Mouse (Mus musculus) spleen, adult 2 months (tissue): ENCODE measurements at regions not wholly inside any gene's neighbourhood (a gene's known extent, or its start where the extent isn't known, plus 50 kb on each side); places are given as distances from the start of the nearest gene placed in this dataset.

Experiments
- DNase-seq, 2 experiments: peaks; one replicate each; pipeline versions ENCODE4 v3.0.0 to v3.0.0-alpha.2; 2012 to 2021; ENCODE audit warnings: low spot score in 2 of 2, low read depth in 1 of 2
- H3K27ac ChIP-seq: fragments of 200-500 bp; 2 replicates; pipeline ENCODE4 v1.5.1; 2012; ENCODE audit warnings: low read length, inconsistent platforms; ENCODE audit not compliant: insufficient read depth
- H3K27me3 ChIP-seq: fragments of 200-500 bp; 2 replicates; pipeline ENCODE4 v1.6.1; 2012; ENCODE audit warnings: mild to moderate bottlenecking, moderate library complexity, low read length, inconsistent platforms; ENCODE audit not compliant: control insufficient read depth, insufficient read depth
- H3K36me3 ChIP-seq: fragments of 200-500 bp; 2 replicates; pipeline ENCODE4 v1.6.1; 2012; ENCODE audit warnings: mild to moderate bottlenecking, low read length, inconsistent platforms; ENCODE audit not compliant: control insufficient read depth, insufficient read depth
- H3K4me1 ChIP-seq: fragments of 200-500 bp; 2 replicates; pipeline ENCODE4 v1.6.1; 2011; ENCODE audit warnings: inconsistent platforms; ENCODE audit not compliant: control insufficient read depth, insufficient read depth, insufficient read length
- H3K4me3 ChIP-seq: fragments of 200-500 bp; 2 replicates; pipeline ENCODE4 v1.5.1; 2011; ENCODE audit warnings: mild to moderate bottlenecking, inconsistent platforms; ENCODE audit not compliant: insufficient read depth, insufficient read length; ENCODE audit errors: extremely low read depth
- CTCF ChIP-seq: fragments of 200-500 bp; IDR thresholded peaks from 2 replicates; pipeline ENCODE4 v1.5.1; 2011; ENCODE audit warnings: mild to moderate bottlenecking, inconsistent platforms; ENCODE audit not compliant: insufficient read depth, insufficient read length, insufficient replicate concordance; ENCODE audit errors: extremely low read depth
- POLR2A ChIP-seq: fragments of 200-500 bp; IDR thresholded peaks from 2 replicates; pipeline ENCODE4 v1.6.1; 2011; ENCODE audit warnings: low read depth, low read length, inconsistent platforms
- WGBS: fragments of 180-500 bp; shearing (Covaris S2); methylation state at CpG from one replicate; pipeline ENCODE4 v1.1.7; 2018; 5-methylcytosine and 5-hydroxymethylcytosine counted together

GRCm38 (mm10) chr11:6785471-6785870, 52.0 kb downstream of the Gm11983 start:
- H3K4me1 ChIP-seq: no peaks in the 10 kb centered on the region
- H3K27me3 ChIP-seq: no peaks in the 10 kb centered on the region
- DNase-seq: no peak
- WGBS: 85% methylated on average over 1 of the region's 1 CpGs
- H3K4me3 ChIP-seq: no peak overlapping the region
- no peak overlapping the region for H3K27ac ChIP-seq
- TF ChIP-seq CTCF (no peak), POLR2A (no peak)
- no peaks in the 10 kb centered on the region for H3K36me3 ChIP-seq

- DNase-seq: no peak
- TF ChIP-seq CTCF: no peak
- TF ChIP-seq POLR2A: no peak
These were observed 54.6 kb downstream of the Gm11983 start for GRCm38 (mm10) chr11:6782826-6783225.

GRCm38 (mm10) chr11:6779752-6780151, 57.7 kb downstream of the Gm11983 start:
- Histone ChIP-seq H3K36me3 (no peaks in the 10 kb centered on the region), H3K4me3 (no peak overlapping the region), H3K27ac (no peak overlapping the region), H3K27me3 (no peaks in the 10 kb centered on the region), H3K4me1 (no peaks in the 10 kb centered on the region)
- TF ChIP-seq POLR2A (no peak), CTCF (no peak)
- 78% methylated on average over 5 of the region's 5 CpGs for WGBS
- no peak for DNase-seq

More at GRCm38 (mm10) chr11:6782826-6783225, 54.6 kb downstream of the Gm11983 start:
- no peaks in the 10 kb centered on the region for H3K36me3 ChIP-seq
- WGBS: 93% methylated on average over 14 of the region's 14 CpGs
- H3K4me3 ChIP-seq: no peak overlapping the region
- no peaks in the 10 kb centered on the region for H3K4me1 ChIP-seq
- no peaks in the 10 kb centered on the region for H3K27me3 ChIP-seq
- no peak overlapping the region for H3K27ac ChIP-seq

GRCm38 (mm10) chr11:6778596-6779360, 58.7 kb downstream of the Gm11983 start:
- Histone ChIP-seq H3K36me3 (no peaks in the 10 kb centered on the region), H3K27me3 (no peaks in the 10 kb centered on the region), H3K4me1 (no peaks in the 10 kb centered on the region), H3K27ac (no peak overlapping the region), H3K4me3 (no peak overlapping the region)
- TF ChIP-seq POLR2A (no peak), CTCF (no peak)
- 47% methylated on average over 10 of the region's 10 CpGs for WGBS
- DNase-seq: no peak

- DNase-seq: no peak
- 87% methylated on average over 1 of the region's 1 CpGs for WGBS
- no peak for TF ChIP-seq POLR2A
- TF ChIP-seq CTCF: no peak
- no peaks in the 10 kb centered on the region for H3K36me3 ChIP-seq
- H3K4me1 ChIP-seq: no peaks in the 10 kb centered on the region
- H3K27ac ChIP-seq: no peak overlapping the region
- no peaks in the 10 kb centered on the region for H3K27me3 ChIP-seq
- H3K4me3 ChIP-seq: no peak overlapping the region
These were observed 59.9 kb downstream of the Gm11983 start for GRCm38 (mm10) chr11:6777566-6777965.

- H3K36me3 ChIP-seq: no peaks in the 10 kb centered on the region
- no peaks in the 10 kb centered on the region for H3K4me1 ChIP-seq
- H3K27ac ChIP-seq: no peak overlapping the region
- no peak overlapping the region for H3K4me3 ChIP-seq
- TF ChIP-seq POLR2A: no peak
- TF ChIP-seq CTCF: no peak
- no peaks in the 10 kb centered on the region for H3K27me3 ChIP-seq
- no peak for DNase-seq
- 71% methylated on average over 4 of the region's 4 CpGs for WGBS
These were observed 62.8 kb downstream of the Gm11983 start for GRCm38 (mm10) chr11:6774656-6775055.

- Histone ChIP-seq H3K27me3 (no peaks in the 10 kb centered on the region), H3K4me1 (no peaks in the 10 kb centered on the region), H3K36me3 (no peaks in the 10 kb centered on the region), H3K4me3 (no peak overlapping the region), H3K27ac (no peak overlapping the region)
- TF ChIP-seq CTCF (no peak), POLR2A (no peak)
- no peak for DNase-seq
- WGBS: 73% methylated on average over 5 of the region's 5 CpGs
These were observed 63.5 kb downstream of the Gm11983 start for GRCm38 (mm10) chr11:6773951-6774350.
